Mouse (Mus musculus) forebrain, postnatal 0 days (tissue): Measurements from ENCODE around the gene Tigar. TPM values are rescaled to one million over a fixed set of nuclear protein-coding genes. Genes with fewer than 3 reads are reported as not detected.
A peak's percentile ranks its signal among the peaks of the same experiment; 100 is the strongest.

Experiments
- ATAC-seq: fragments of 200-750 bp; cut with Nextera tagmentation; 2 replicates; pipeline ENCODE4 v1.8.0; 2017; ENCODE audit warnings: mild to moderate bottlenecking, moderate library complexity
- DNase-seq: peaks from one replicate; pipeline ENCODE4 v3.0.0-alpha.2; 2015
- H3K27ac ChIP-seq: fragments of 300-500 bp; sonication (generic); 2 replicates; pipeline ENCODE4 v1.5.1; 2014; ENCODE audit warnings: low read depth, mild to moderate bottlenecking, antibody characterized with exemption, low read length, moderate library complexity, mixed read lengths
- H3K27me3 ChIP-seq: fragments of 300-500 bp; sonication (generic); 2 replicates; pipeline ENCODE4 v1.6.1; 2014; ENCODE audit warnings: mild to moderate bottlenecking, low read length, mixed read lengths; ENCODE audit not compliant: insufficient read depth
- H3K36me3 ChIP-seq: fragments of 300-500 bp; sonication (generic); 2 replicates; pipeline ENCODE4 v1.6.1; 2014; ENCODE audit warnings: mild to moderate bottlenecking, moderate library complexity; ENCODE audit not compliant: insufficient read depth
- H3K4me1 ChIP-seq: fragments of 300-500 bp; sonication (generic); 2 replicates; pipeline ENCODE4 v1.6.1; 2014; ENCODE audit warnings: antibody characterized with exemption; ENCODE audit not compliant: insufficient read depth
- H3K4me2 ChIP-seq: fragments of 300-500 bp; sonication (generic); 2 replicates; pipeline ENCODE4 v1.6.1; 2014; ENCODE audit warnings: low read depth, mild to moderate bottlenecking, moderate library complexity
- H3K4me3 ChIP-seq: fragments of 300-500 bp; sonication (generic); 2 replicates; pipeline ENCODE4 v1.5.1; 2014; ENCODE audit warnings: low read depth, low read length, mixed read lengths
- H3K9ac ChIP-seq: fragments of 300-500 bp; sonication (generic); 2 replicates; pipeline ENCODE4 v1.6.1; 2014; ENCODE audit warnings: mild to moderate bottlenecking
- H3K9me3 ChIP-seq: fragments of 300-500 bp; sonication (generic); 2 replicates; pipeline ENCODE4 v1.6.1; 2016; ENCODE audit warnings: low read length
- CTCF ChIP-seq: sonication (generic); IDR thresholded peaks from 2 replicates; pipeline ENCODE4 v1.5.1; 2016; ENCODE audit warnings: antibody characterized with exemption, control low read depth, low read depth
- WGBS: fragments of 180-500 bp; shearing (Covaris S2); extraction: QIAGEN DNeasy Blood & Tissue Kit; methylation state at CpG from one replicate; pipeline ENCODE4 v1.1.7; 2014; 5-methylcytosine and 5-hydroxymethylcytosine counted together
- polyA plus RNA-seq: library from polyadenylated mRNA; unstranded; fragments of >200 nt; fragmentation: Nextera tagmentation; extraction: Ambion mirVana; gene quantifications from 2 replicates; pipeline ENCODE4 v1.2.1, GENCODE M21; 2015
- total RNA-seq: library from RNA; depleted of rRNA; stranded (reverse); fragments of >200 nt; gene quantifications from 2 replicates; pipeline ENCODE4 v1.2.3, GENCODE M21; 2014

Gene Tigar
- total and polyA plus RNA-seq, 2 experiments from 2014 or later = 6.8 to 9.3 TPM

GRCm38 (mm10) chr6:127142154-127143123 lies 33.1 kb upstream of the Tigar start:
- WGBS = 16% methylated on average over 10 of the region's 10 CpGs
- Histone ChIP-seq H3K27me3 (no peaks in the 10 kb centered on the region), H3K36me3 (peaks cover 7% of the 10 kb centered on the region; the same call in 1 of the 2 replicates), H3K4me1 (no peaks in the 10 kb centered on the region), H3K9me3 (no peaks in the 10 kb centered on the region), H3K27ac (peak overlapping the region; percentile 22; the same call in 1 of the 2 replicates), H3K4me2 (peak overlapping the region; percentile 41), H3K9ac (peak overlapping the region; percentile 26; the same call in 1 of the 2 replicates), H3K4me3 (peak overlapping the region; percentile 16; the same call in 1 of the 2 replicates)
- peak; percentile 78 for TF ChIP-seq CTCF
- DNase-seq (peak; percentile 91), ATAC-seq (peak; percentile 84)

GRCm38 (mm10) chr6:127138962-127139361 lies 29.6 kb upstream of the Tigar start:
- no peak for ATAC-seq
- no peak overlapping the region for H3K4me3 ChIP-seq
- TF ChIP-seq CTCF = no peak
- WGBS = 93% methylated on average over 11 of the region's 11 CpGs
- no peaks in the 10 kb centered on the region for H3K9me3 ChIP-seq
- H3K27me3 ChIP-seq = no peaks in the 10 kb centered on the region
- DNase-seq = no peak
- peaks cover 11% of the 10 kb centered on the region; the same call in 1 of the 2 replicates for H3K36me3 ChIP-seq
- peaks cover 4% of the 10 kb centered on the region; the same call in 1 of the 2 replicates for H3K4me1 ChIP-seq
- no peak overlapping the region for H3K27ac ChIP-seq
- no peak overlapping the region for H3K9ac ChIP-seq
- H3K4me2 ChIP-seq = no peak overlapping the region

GRCm38 (mm10) chr6:127133433-127134245 lies 24.3 kb upstream of the Tigar start:
- Histone ChIP-seq H3K36me3 (peaks cover 4% of the 10 kb centered on the region; the same call in 1 of the 2 replicates), H3K27me3 (no peaks in the 10 kb centered on the region), H3K27ac (no peak overlapping the region), H3K4me2 (peak overlapping the region; percentile 50), H3K4me3 (peak overlapping the region; percentile 23), H3K9ac (peak overlapping the region; percentile 28; the same call in 1 of the 2 replicates), H3K9me3 (no peaks in the 10 kb centered on the region), H3K4me1 (peaks cover 10% of the 10 kb centered on the region; the same call in 1 of the 2 replicates)
- TF ChIP-seq CTCF = no peak
- peak; percentile 84 for ATAC-seq
- WGBS = 16% methylated on average over 15 of the region's 16 CpGs
- DNase-seq = peak; percentile 65

GRCm38 (mm10) chr6:127132719-127133118 lies 23.4 kb upstream of the Tigar start:
- no peaks in the 10 kb centered on the region for H3K27me3 ChIP-seq
- H3K36me3 ChIP-seq = peaks cover 4% of the 10 kb centered on the region; the same call in 1 of the 2 replicates
- 54% methylated on average over 3 of the region's 3 CpGs for WGBS
- no peak overlapping the region for H3K9ac ChIP-seq
- TF ChIP-seq CTCF = no peak
- no peak for DNase-seq
- ATAC-seq = no peak
- no peak overlapping the region for H3K4me3 ChIP-seq
- no peaks in the 10 kb centered on the region for H3K9me3 ChIP-seq
- no peak overlapping the region for H3K4me2 ChIP-seq
- H3K27ac ChIP-seq = no peak overlapping the region
- H3K4me1 ChIP-seq = peaks cover 10% of the 10 kb centered on the region; the same call in 1 of the 2 replicates

GRCm38 (mm10) chr6:127131946-127132345 lies 22.6 kb upstream of the Tigar start:
- WGBS = 79% methylated on average over 3 of the region's 3 CpGs

DNA sequence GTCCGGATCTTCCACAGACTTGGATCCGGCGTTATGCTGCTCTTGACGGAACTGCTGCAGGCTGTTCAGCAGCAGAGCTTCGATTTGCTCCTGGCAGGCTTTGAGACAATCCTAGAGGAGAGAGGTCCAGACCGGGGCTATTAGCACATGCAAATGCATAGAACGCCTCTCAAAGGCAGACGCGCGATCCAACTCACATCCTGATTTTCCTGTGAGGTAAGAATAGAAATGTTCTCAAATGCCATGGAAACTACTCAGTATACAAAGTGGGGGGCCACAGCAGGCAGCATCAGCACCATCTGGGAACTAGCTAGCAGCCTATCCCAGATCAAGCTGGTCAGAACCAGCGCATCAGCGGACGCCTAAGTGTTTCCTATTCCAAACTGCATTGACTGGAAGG lies 21.0 kb upstream of the Tigar start:
- H3K4me2 ChIP-seq = peak overlapping the region; percentile 19
- H3K4me3 ChIP-seq = no peak overlapping the region
- ATAC-seq (peak; percentile 75), DNase-seq (peak; percentile 60)
- 28% methylated on average over 13 of the region's 13 CpGs for WGBS
- H3K27me3 ChIP-seq = no peaks in the 10 kb centered on the region
- no peaks in the 10 kb centered on the region for H3K9me3 ChIP-seq
- peaks cover 10% of the 10 kb centered on the region; the same call in 1 of the 2 replicates for H3K4me1 ChIP-seq
- no peak for TF ChIP-seq CTCF
- peak overlapping the region; percentile 29; the same call in 1 of the 2 replicates for H3K27ac ChIP-seq
- H3K36me3 ChIP-seq = no peaks in the 10 kb centered on the region
- H3K9ac ChIP-seq = no peak overlapping the region; the same call in 1 of the 2 replicates

More at GRCm38 (mm10) chr6:127131946-127132345, 22.6 kb upstream of the Tigar start:
- Histone ChIP-seq H3K9ac (no peak overlapping the region), H3K27ac (no peak overlapping the region), H3K27me3 (no peaks in the 10 kb centered on the region), H3K9me3 (no peaks in the 10 kb centered on the region), H3K4me3 (no peak overlapping the region), H3K4me2 (no peak overlapping the region), H3K4me1 (peaks cover 10% of the 10 kb centered on the region; the same call in 1 of the 2 replicates), H3K36me3 (no peaks in the 10 kb centered on the region; the same call in 1 of the 2 replicates)
- TF ChIP-seq CTCF = no peak
- DNase-seq (no peak), ATAC-seq (no peak)
